Mouse (Mus musculus): Measurements from ENCODE around the gene Iqcd.

GRCm38 (mm10) chr5:120645851-120646250 is 57.0 kb downstream of the Iqcd start:
- no peak for TF ChIP-seq CTCF (IDR thresholded peaks at IDR 0.05; ENCODE audit: low read depth, low read length)
- TF ChIP-seq POLR2A (IDR thresholded peaks at IDR 0.05; ENCODE audit: extremely low read depth, insufficient read depth, low read length): no peak
